Mouse (Mus musculus): ENCODE data around the gene Olfr1309.
"Not testable (repeated sequence)": the region's sequence is repeated elsewhere in the genome, so short reads cannot be mapped to it uniquely, and the experiment has no call there.

Olfr1309 gene

GRCm38 (mm10) chr2:111990181-111990580 lies at the start of gene Olfr1309:
TSS of gene Olfr1309 (minus strand) at chr2:111990281.
- DNase-seq (ENCODE audit: low read depth, low spot score) = no peak

GRCm38 (mm10) chr2:112026971-112027370 lies 36.9 kb upstream of the Olfr1309 start:
- DNase-seq (ENCODE audit: low read depth, low spot score) = not testable (repeated sequence)

- no peak for DNase-seq (ENCODE audit: low read depth, low spot score)
Measured at GRCm38 (mm10) chr2:112024312-112024711, 34.2 kb upstream of the Olfr1309 start, which contains the start of gene Olfr1311. TSS of gene Olfr1311 (minus strand) at chr2:112024412.

DNA sequence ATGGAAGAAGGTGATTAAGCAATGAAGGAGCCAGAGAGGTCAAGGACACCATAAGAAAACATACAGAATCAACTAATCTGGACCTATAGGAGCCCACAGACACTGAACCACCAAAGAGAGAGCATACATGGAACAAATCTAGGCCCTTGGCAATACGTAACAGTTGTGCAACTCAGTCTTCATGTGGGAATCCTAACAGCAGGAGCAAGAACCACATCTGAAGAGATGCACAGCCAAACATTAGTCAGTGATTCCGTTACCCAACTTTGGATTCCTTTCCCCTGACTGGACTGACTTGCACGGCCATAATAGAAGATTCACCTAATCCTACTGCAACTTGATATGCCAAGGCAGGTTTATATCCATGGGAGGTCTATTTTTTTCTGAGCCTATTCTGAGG lies 24.8 kb upstream of the Olfr1309 start:
- no peak for DNase-seq (ENCODE audit: low read depth, low spot score)

GRCm38 (mm10) chr2:112012608-112013007 lies 22.5 kb upstream of the Olfr1309 start, which contains the start of gene Olfr1310:
TSS of gene Olfr1310 (minus strand) at chr2:112012708.
- DNase-seq (ENCODE audit: low read depth, low spot score) = no peak

DNA sequence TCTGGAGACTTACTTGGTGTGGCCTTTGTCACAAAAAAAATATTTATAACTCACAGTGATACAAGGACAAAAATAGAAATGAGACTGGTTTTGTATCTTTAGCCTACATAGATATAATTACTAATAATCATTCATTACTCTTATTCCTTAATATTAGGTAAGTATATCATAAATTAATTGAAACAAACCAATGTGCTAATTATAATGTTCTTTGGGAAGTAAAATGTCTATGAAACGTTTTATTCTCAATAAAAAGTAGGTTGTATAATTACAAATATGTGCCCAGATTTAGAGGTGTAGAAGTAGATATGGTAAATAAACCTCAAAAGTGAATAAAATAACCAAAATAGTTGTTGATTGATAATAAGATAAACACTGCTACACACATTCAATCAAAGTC lies 25.2 kb downstream of the Olfr1309 start, which contains the start of gene Olfr1308:
Olfr1308 (minus strand) TSS at position 101 of the 400 bp plus-strand sequence.
- DNase-seq (ENCODE audit: low read depth, low spot score) = no peak

- DNase-seq (ENCODE audit: low read depth, low spot score) = no peak
Measured at GRCm38 (mm10) chr2:111949340-111949739, 40.7 kb downstream of the Olfr1309 start, which contains the start of gene Olfr1307. TSS of gene Olfr1307 (minus strand) at chr2:111949440.
